Mouse (Mus musculus) myocyte (in vitro differentiated cells): Measurements from ENCODE around the gene Mrpl38. TPM values are rescaled to one million over a fixed set of nuclear protein-coding genes. Genes with fewer than 3 reads are reported as not detected.

Source experiments
- H3K27me3 ChIP-seq: one replicate; pipeline ENCODE4 v1.6.1; 2011; ENCODE audit not compliant: control insufficient read depth, insufficient read depth, insufficient read length
- H3K36me3 ChIP-seq: one replicate; pipeline ENCODE4 v1.6.1; 2011; ENCODE audit not compliant: control insufficient read depth, insufficient read depth
- H3K4me2 ChIP-seq: one replicate; pipeline ENCODE4 v1.6.1; 2011; ENCODE audit warnings: low read depth, control low read depth
- H3K4me3 ChIP-seq: one replicate; pipeline ENCODE4 v1.5.1; 2011; ENCODE audit warnings: mild to moderate bottlenecking, control low read depth, moderate library complexity
- H3K79me2 ChIP-seq: one replicate; pipeline ENCODE4 v1.6.1; 2011; ENCODE audit not compliant: control insufficient read depth, insufficient read depth
- H3ac ChIP-seq: one replicate; pipeline ENCODE4 v1.6.1; 2011; ENCODE audit not compliant: control insufficient read depth, insufficient read length
- CEBPB ChIP-seq: IDR thresholded peaks from 2 replicates; pipeline ENCODE4 v1.6.1; 2011; ENCODE audit warnings: mild to moderate bottlenecking, moderate library complexity; ENCODE audit not compliant: poor library complexity, insufficient read depth, severe bottlenecking
- E2F4 ChIP-seq: IDR thresholded peaks from one replicate; pipeline ENCODE4 v1.6.1; 2011; ENCODE audit warnings: mild to moderate bottlenecking, control low read depth, moderate library complexity; ENCODE audit not compliant: insufficient read depth
- MAX ChIP-seq: IDR thresholded peaks from one replicate; pipeline ENCODE4 v1.6.1; 2011; ENCODE audit warnings: low read depth, mild to moderate bottlenecking, control low read depth
- MYOD1 ChIP-seq, 3 experiments: IDR thresholded peaks; one replicate each; pipeline ENCODE4 v1.6.1; 2011; ENCODE audit warnings: control low read depth in 2 of 3, low read depth in 2 of 3, mild to moderate bottlenecking in 2 of 3, moderate library complexity in 1 of 3; ENCODE audit not compliant: insufficient read length in 2 of 3, control insufficient read depth in 1 of 3
- MYOG ChIP-seq, 3 experiments: IDR thresholded peaks; one replicate each; pipeline ENCODE4 v1.6.1; 2011; ENCODE audit warnings: control low read depth in 2 of 3, low read depth in 2 of 3, mild to moderate bottlenecking in 2 of 3; ENCODE audit not compliant: insufficient read length in 2 of 3, control insufficient read depth in 1 of 3, insufficient read depth in 1 of 3
- POLR2A ChIP-seq: IDR thresholded peaks from one replicate; pipeline ENCODE4 v1.6.1; 2011; ENCODE audit warnings: low read depth, mild to moderate bottlenecking, control low read depth, moderate library complexity; ENCODE audit not compliant: insufficient read length
- POLR2AphosphoS2 ChIP-seq: IDR thresholded peaks from one replicate; pipeline ENCODE4 v1.6.1; 2011; ENCODE audit warnings: low read depth, control low read depth; ENCODE audit not compliant: insufficient read length
- REST ChIP-seq: IDR thresholded peaks from one replicate; pipeline ENCODE4 v1.6.1; 2011; ENCODE audit warnings: mild to moderate bottlenecking, control low read depth, moderate library complexity; ENCODE audit not compliant: insufficient read depth, insufficient read length
- SRF ChIP-seq: IDR thresholded peaks from one replicate; pipeline ENCODE4 v1.6.1; 2011; ENCODE audit warnings: low read depth; ENCODE audit not compliant: control insufficient read depth, insufficient read length
- TCF12 ChIP-seq: IDR thresholded peaks from one replicate; pipeline ENCODE4 v1.6.1; 2011; ENCODE audit warnings: mild to moderate bottlenecking, control low read depth; ENCODE audit not compliant: poor library complexity, insufficient read depth, severe bottlenecking
- TCF3 ChIP-seq: IDR thresholded peaks from one replicate; pipeline ENCODE4 v1.6.1; 2011; ENCODE audit warnings: low read depth, control low read depth; ENCODE audit not compliant: insufficient read length
- USF1 ChIP-seq: IDR thresholded peaks from one replicate; pipeline ENCODE4 v1.6.1; 2011; ENCODE audit warnings: low read depth, mild to moderate bottlenecking, control low read depth, moderate library complexity
- polyA plus RNA-seq: library from polyadenylated mRNA; unstranded; fragments of >200 nt; fragmentation: generic; extraction: Trizol; gene quantifications from one replicate; pipeline ENCODE4 v1.2.1, GENCODE M21; 2012; ENCODE audit warnings: missing spikeins

Mrpl38 gene
- polyA plus RNA-seq, 1 experiment, result 141 TPM

DNA sequence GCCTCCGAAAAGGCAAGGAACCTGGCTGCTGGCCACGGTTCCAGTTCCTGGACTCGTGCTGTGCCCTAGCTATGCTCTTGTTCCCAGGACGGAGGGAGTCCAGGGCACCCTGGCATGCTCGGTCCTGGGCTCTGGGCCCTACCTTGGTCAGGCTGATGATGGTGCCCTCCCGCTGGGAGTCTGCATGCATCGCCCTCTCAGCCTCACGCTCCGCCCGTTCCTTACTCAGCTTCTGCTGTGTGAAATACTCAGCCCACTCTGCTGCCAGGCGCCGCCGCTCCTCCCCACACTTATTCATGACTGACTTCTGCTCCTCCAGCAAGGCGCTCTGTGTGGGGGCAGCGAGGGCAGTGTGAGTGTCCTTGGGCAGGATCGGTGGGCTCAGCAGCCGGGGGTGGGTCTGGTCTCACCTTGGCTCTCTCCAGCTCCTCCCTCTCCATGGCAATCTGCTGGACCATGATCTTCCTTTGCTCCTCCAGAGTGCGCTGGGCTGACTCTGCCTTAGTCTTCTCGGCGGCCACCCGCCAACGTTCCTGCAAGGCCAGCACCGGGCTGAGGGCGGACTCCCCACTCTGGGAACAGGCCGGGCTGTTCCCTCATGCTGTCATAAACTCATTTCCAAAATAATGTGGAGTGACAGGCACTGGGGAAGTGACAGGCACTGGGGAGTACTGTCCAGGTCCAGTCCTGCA, 7.8 kb upstream of the Mrpl38 start:
- H3K36me3 ChIP-seq, result peaks cover 46% of the 10 kb centered on the region
- H3K4me3 ChIP-seq, result no peak overlapping the region
- H3K27me3 ChIP-seq, result no peaks in the 10 kb centered on the region
- H3ac ChIP-seq, result no peak overlapping the region
- TF ChIP-seq MYOD1 (IDR thresholded peaks at IDR 0.05; ENCODE audit: control insufficient read depth in 1 of 3, insufficient read length in 2 of 3, low read depth in 2 of 3), result no peak
- TF ChIP-seq POLR2A, result no peak
- TF ChIP-seq E2F4, result no peak
- no peak for TF ChIP-seq SRF
- no peak for TF ChIP-seq TCF12
- no peak for TF ChIP-seq USF1
- H3K79me2 ChIP-seq, result no peaks in the 10 kb centered on the region
- H3K4me2 ChIP-seq, result no peak overlapping the region

DNA sequence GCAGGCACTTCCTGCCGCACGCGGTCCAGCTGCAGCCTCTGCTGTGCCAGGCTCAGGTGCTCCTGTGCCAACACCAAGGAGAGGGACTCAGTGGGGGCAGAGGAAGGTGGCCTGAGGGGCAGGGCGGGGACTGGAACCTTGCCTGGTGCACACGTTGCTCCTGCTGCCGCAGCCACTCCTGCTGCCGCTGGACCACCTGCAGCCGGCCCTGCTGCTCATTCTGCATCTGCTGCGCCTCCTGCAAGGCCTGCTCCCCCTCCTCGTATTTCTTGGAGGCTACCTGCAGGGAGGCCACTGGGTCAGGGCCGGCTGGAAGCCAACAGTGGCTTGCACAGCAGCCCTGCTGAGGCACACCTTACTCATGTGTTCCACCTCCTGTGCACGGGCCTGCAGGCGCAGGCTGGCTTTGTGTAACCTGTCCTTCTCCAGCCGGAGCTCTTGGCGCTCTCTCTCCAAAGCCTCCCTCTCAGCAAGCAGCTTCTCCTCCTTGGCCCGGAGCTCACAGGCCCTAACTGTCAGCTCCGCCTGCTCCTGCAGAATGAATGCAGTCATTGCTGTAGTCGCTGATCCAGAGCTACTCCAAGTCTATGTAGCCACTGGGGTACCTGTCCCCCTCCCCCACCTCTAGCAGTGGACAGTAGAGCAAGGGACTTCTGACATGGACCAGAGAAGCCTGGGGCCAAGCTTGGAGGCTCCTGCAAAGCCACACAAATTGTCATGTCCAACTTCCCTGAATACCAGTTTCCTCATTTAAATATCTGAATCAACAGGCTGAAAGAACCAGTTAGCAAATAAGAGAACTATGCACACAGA, 7.0 kb upstream of the Mrpl38 start:
- H3K4me2 ChIP-seq, result no peak overlapping the region
- peaks cover 43% of the 10 kb centered on the region for H3K36me3 ChIP-seq
- TF ChIP-seq POLR2AphosphoS2 (peak; percentile 43), CEBPB (no peak), MYOG (IDR thresholded peaks at IDR 0.05; ENCODE audit: control insufficient read depth in 1 of 3, insufficient read depth in 1 of 3, insufficient read length in 2 of 3, low read depth in 2 of 3) (no peak)
- H3K27me3 ChIP-seq, result no peaks in the 10 kb centered on the region
- no peaks in the 10 kb centered on the region for H3K79me2 ChIP-seq
- no peak overlapping the region for H3ac ChIP-seq
- H3K4me3 ChIP-seq, result no peak overlapping the region

DNA sequence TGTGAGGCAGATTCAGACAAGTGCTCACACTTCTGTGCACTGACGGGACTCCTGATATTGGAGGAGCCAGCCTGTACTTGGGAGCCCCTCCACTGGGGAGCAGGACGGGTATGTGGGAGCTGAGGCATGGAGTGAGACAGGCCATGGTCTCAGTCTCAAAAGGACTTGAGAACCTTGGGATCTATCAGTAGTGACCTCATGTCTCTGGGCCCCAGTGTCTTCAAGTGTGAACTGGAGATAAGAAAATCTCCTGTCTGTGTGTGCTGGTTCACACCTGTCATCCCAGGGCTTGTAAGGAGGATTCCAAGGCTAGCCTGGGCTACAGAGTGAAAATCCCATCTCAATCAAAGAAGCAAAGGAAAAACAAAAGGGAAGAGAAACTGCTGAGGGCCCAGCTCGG, 4.8 kb upstream of the Mrpl38 start:
- no peak overlapping the region for H3K4me2 ChIP-seq
- peaks cover 31% of the 10 kb centered on the region for H3K36me3 ChIP-seq
- no peaks in the 10 kb centered on the region for H3K79me2 ChIP-seq
- H3K27me3 ChIP-seq, result no peaks in the 10 kb centered on the region
- H3K4me3 ChIP-seq, result no peak overlapping the region
- no peak overlapping the region for H3ac ChIP-seq
- TF ChIP-seq TCF12 (no peak), MAX (no peak), E2F4 (no peak), TCF3 (no peak), SRF (no peak), USF1 (no peak), MYOD1 (IDR thresholded peaks at IDR 0.05; ENCODE audit: control insufficient read depth in 1 of 3, insufficient read length in 2 of 3, low read depth in 2 of 3) (no peak), CEBPB (no peak), POLR2A (no peak), MYOG (IDR thresholded peaks at IDR 0.05; ENCODE audit: control insufficient read depth in 1 of 3, insufficient read depth in 1 of 3, insufficient read length in 2 of 3, low read depth in 2 of 3) (no peak), POLR2AphosphoS2 (no peak), REST (no peak)

DNA sequence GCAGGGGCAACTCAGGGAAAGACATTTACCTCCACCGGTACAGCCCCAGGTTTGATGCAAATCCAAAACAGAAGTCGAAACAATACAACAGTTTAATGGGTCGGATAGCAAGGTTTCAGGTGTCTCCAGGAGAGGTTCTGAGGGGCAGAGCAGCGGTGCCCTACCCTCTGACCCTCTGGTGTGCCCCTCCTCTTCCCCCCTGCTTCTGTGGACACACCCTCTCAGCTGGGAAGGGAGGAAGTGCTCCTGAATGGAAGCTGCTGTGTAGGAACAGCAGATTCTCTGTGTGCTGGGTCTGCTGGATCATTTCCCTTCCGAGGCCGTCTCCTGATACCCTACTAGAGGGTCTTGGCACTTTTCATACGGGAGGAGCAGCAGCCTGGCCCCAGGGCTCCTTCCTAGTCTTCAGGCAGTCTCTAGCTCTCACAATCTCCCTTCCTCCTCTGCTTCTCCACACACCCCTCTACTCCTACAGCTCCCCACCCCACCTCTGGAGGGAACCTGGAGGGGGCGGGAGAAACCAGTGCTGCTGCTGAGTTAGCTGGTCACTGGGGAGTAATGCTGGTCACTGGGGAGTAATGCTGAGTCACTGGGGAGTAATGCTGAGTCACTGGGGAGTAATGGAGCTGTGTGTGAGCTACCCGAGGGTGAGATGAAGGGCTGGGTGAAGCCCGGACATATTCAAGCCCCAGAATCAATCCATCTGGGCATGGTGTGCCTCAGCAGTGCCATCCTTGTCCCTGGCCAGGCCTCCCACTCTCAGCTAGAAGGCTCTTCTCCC, 3.7 kb upstream of the Mrpl38 start:
- H3K36me3 ChIP-seq, result peaks cover 22% of the 10 kb centered on the region

DNA sequence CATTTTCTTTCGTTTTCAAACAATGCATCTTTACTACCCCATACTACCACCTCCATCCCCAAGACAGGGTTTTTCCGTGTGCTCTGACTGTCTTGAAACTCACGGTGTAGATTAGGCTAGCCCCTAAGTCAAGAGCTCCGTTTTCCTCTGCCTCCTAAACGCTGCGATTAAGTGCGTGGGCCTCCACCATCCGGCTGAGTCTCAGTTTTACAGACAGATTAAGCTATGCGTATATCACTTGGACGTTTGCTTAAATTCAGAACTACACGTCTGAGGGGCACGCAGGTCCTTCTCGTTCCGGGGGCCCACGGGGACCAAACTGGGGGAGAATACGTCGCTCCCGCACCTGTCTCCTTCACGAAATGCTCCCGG, 586 bp downstream of the Mrpl38 start:
- TF ChIP-seq SRF (no peak), REST (no peak), MYOD1 (IDR thresholded peaks at IDR 0.05; ENCODE audit: control insufficient read depth in 1 of 3, insufficient read length in 2 of 3, low read depth in 2 of 3) (no peak), POLR2A (no peak), MYOG (IDR thresholded peaks at IDR 0.05; ENCODE audit: control insufficient read depth in 1 of 3, insufficient read depth in 1 of 3, insufficient read length in 2 of 3, low read depth in 2 of 3) (no peak), TCF12 (no peak), TCF3 (no peak), CEBPB (no peak), USF1 (no peak), POLR2AphosphoS2 (no peak), E2F4 (no peak), MAX (no peak)
- H3K4me2 ChIP-seq, result peak overlapping the region; percentile 73
- peak overlapping the region; percentile 79 for H3K4me3 ChIP-seq
- H3K36me3 ChIP-seq, result peaks cover 10% of the 10 kb centered on the region
- peak overlapping the region; percentile 67 for H3ac ChIP-seq
- peaks cover 25% of the 10 kb centered on the region for H3K79me2 ChIP-seq
- no peaks in the 10 kb centered on the region for H3K27me3 ChIP-seq

More for the DNA sequence above, 3.7 kb upstream of the Mrpl38 start:
- no peak overlapping the region for H3ac ChIP-seq
- peak; percentile 5 for TF ChIP-seq POLR2AphosphoS2
- no peak for TF ChIP-seq MYOD1 (IDR thresholded peaks at IDR 0.05; ENCODE audit: control insufficient read depth in 1 of 3, insufficient read length in 2 of 3, low read depth in 2 of 3)
- H3K79me2 ChIP-seq, result peaks cover 9% of the 10 kb centered on the region
- no peaks in the 10 kb centered on the region for H3K27me3 ChIP-seq
- H3K4me3 ChIP-seq, result no peak overlapping the region
- peak overlapping the region; percentile 22 for H3K4me2 ChIP-seq
